Mouse (Mus musculus): ENCODE results near the gene Zfp217.
A peak's percentile ranks its signal among the peaks of the same experiment; 100 is the strongest.

The Zfp217 gene

GRCm38 (mm10) chr2:170132716-170133092, 15.2 kb downstream of the Zfp217 start:
- no peak for DNase-seq

GRCm38 (mm10) chr2:170131981-170132460, 15.9 kb downstream of the Zfp217 start:
- DNase-seq, result no peak

GRCm38 (mm10) chr2:170130780-170131645, 16.9 kb downstream of the Zfp217 start:
- DNase-seq, result peak; percentile 80

GRCm38 (mm10) chr2:170129923-170130779, 17.8 kb downstream of the Zfp217 start:
- peak; percentile 28 for DNase-seq

GRCm38 (mm10) chr2:170129248-170129922, 18.5 kb downstream of the Zfp217 start:
- no peak for DNase-seq

- DNase-seq, result no peak
Measured at GRCm38 (mm10) chr2:170128461-170129247, 19.2 kb downstream of the Zfp217 start.

- DNase-seq, result no peak
Measured at GRCm38 (mm10) chr2:170127523-170127922, 20.4 kb downstream of the Zfp217 start.

GRCm38 (mm10) chr2:170126266-170126665, 21.6 kb downstream of the Zfp217 start:
- DNase-seq, result no peak

GRCm38 (mm10) chr2:170122197-170122596, 25.7 kb downstream of the Zfp217 start:
- no peak for DNase-seq

GRCm38 (mm10) chr2:170120139-170121027, 27.5 kb downstream of the Zfp217 start:
- DNase-seq, result no peak

- DNase-seq, result peak; percentile 56
Measured at GRCm38 (mm10) chr2:170116704-170117281, 31.1 kb downstream of the Zfp217 start.

GRCm38 (mm10) chr2:170110306-170110705, 37.6 kb downstream of the Zfp217 start:
- DNase-seq, result no peak

GRCm38 (mm10) chr2:170109528-170109927, 38.4 kb downstream of the Zfp217 start:
- no peak for DNase-seq

GRCm38 (mm10) chr2:170107791-170108190, 40.1 kb downstream of the Zfp217 start:
- no peak for DNase-seq

GRCm38 (mm10) chr2:170106000-170106399, 41.9 kb downstream of the Zfp217 start:
- DNase-seq, result no peak

GRCm38 (mm10) chr2:170104396-170104795, 43.5 kb downstream of the Zfp217 start:
- DNase-seq, result no peak

- no peak for DNase-seq
Measured at GRCm38 (mm10) chr2:170103852-170104251, 44.1 kb downstream of the Zfp217 start.

- DNase-seq, result no peak
Measured at GRCm38 (mm10) chr2:170103341-170103740, 44.6 kb downstream of the Zfp217 start.

GRCm38 (mm10) chr2:170101932-170102331, 46.0 kb downstream of the Zfp217 start:
- no peak for DNase-seq

GRCm38 (mm10) chr2:170101132-170101531, 46.8 kb downstream of the Zfp217 start:
- peak; percentile 70 for DNase-seq

GRCm38 (mm10) chr2:170094871-170095270, 53.0 kb downstream of the Zfp217 start:
- peak; percentile 42 for DNase-seq

Data from kidney, adult 11 months (tissue).